Mouse (Mus musculus) neural tube, postnatal 0 days (tissue): ENCODE results near the gene Gas2l1. TPM values are rescaled to one million over a fixed set of nuclear protein-coding genes. Genes with fewer than 3 reads are reported as not detected.

Experiments used
- microRNA-seq: library from miRNA; unstranded; fragments of <30 nt; microRNA quantifications from one replicate; pipeline ENCODE4, GENCODE M21; 2016
- polyA plus RNA-seq: library from polyadenylated mRNA; unstranded; fragments of >200 nt; fragmentation: Nextera tagmentation; extraction: Ambion mirVana; gene quantifications from 2 replicates; pipeline ENCODE4 v1.2.1, GENCODE M21; 2015

Gas2l1 gene
- polyA plus RNA-seq, result 26.2 and 27.1 TPM in 2 replicates

DNA sequence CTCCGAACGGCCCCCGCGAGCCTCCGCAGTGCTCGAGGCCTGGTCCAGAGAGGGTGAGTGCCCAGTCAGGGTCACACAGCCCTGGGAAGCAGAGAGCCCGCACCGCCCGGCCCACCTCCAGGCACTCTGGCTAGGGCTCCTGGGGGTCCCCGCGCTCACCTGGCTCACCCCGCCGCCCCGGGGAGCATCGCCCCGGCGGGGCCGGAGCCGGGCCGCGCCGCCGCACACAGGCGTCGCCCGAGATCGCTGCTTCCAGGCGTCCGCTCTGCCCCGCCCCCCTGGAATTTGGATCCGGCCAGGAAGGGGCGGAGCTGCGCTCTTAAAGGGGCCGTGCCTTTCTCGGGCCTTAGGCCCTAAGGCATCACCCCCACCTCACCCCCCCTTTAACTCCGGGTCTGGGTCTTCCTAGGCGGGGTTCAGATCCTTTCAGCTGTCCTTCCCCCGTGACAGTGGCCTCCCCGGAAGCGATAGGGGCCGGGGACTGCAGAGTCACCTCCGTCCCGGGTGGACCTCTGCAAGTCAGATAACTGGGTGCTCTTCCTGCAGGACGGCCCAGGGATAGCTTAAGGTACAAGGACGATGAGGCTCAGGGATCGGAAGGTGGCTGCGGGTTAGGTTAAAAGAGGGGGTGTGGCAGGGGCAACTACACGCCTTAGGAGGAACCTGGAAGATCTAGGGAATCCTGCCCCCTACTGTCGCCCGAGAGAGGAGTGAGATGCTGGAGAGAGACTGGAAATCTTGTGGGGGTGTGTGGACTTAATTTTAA, at the start of gene Gas2l1:
Gene Gas2l1, minus strand, starts transcription at position 272 of the 766 bp plus-strand sequence.

DNA sequence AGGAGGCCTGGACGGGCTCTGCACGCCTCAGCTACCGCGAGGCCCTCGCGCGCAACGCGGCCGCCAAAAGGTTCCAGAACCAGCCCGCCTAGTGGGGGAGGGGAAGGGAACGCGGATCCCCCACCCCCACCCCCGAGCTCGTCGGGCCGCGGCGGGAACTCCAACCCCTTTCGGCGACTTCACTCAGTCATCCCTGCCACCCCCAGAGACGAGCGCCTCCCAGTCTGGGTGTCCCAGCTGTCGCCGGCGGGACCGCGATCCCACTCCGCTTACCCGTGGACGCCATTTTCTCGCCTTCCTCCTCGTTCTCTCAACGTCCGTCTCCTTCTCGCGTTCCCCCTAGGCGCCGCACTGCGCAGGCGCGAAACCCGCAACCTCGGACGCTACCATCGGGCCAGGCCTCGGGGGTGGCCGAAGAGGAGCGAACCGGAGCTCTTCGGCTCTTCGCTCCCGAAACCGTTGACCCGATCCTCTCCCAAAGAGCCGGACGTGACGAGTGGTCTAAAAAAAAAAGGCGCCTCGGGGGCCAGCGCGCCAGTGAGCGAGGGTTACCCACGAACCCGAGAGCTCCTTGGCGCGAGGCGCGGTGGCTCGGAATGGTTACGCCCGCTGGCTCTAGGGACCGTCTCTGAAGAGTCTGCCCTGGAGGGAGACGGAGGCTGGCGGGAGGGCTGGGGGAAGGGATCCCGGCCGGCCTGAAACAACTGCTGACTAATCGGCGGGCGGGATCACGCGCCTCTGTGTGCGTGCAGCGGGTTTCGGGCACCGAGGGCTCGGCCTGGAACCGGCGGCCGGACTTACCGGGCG, 33.8 kb upstream of the Gas2l1 start, which contains the start of the genes Rhbdd3 and Ewsr1:
Gene Rhbdd3, plus strand, starts transcription at position 191 of the 807 bp plus-strand sequence.
Gene Ewsr1, minus strand, starts transcription at position 531 of the 807 bp plus-strand sequence.

DNA sequence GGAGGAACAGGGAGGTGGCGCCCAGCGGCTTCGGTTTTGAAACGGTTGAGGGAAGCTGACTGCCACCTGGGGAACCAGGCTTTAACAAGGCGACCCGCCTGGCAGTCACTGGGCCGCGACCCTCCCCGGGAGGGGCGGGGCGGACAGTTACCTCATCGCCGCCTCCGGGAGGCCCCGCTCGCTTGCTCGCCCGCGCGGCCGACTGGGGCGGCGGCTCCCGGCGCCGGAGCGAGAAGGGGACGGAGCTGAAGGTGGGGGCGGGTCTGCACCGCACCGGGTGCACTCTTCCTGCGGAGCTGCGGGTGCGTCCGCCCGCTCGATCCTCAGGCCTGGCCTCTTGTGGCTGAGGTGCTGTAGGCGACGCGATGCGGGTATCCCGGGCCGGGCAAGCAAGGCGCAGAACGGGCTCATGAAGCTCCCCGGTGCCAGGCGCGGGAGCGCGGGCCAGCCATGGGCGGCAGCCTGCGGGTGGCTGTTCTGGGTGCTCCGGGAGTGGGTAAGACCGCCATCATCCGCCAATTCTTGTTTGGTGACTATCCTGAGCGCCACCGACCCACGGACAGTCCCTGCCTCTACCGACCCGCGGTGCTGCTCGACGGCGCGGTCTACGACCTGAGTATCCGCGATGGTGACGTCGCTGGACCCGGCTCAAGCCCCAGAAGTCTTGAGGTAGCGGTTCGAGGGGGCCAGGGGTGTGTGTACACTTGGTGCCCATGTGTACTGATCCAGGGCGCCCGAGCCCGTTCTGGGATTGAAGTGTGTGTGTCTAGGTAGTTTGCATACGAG, 7.1 kb downstream of the Gas2l1 start, which contains the start of gene Rasl10a:
Gene Rasl10a, plus strand, starts transcription at position 273 of the 786 bp plus-strand sequence.

Small RNA genes lying within 50 kb of the gene (microRNA-seq; reads per million reads assigned to microRNA genes)
- gene Gm47296, result not detected

Other genes with a start within 250 kb of the Gas2l1 start
- 43.5 and 44.8 TPM in 2 replicates for gene Nf2, start 215.8 kb downstream of the Gas2l1 start, polyA plus RNA-seq
- 110 and 116 TPM in 2 replicates for gene Nipsnap1, start 191.4 kb downstream of the Gas2l1 start, polyA plus RNA-seq
- 31.0 and 32.6 TPM in 2 replicates for gene Thoc5, start 170.0 kb downstream of the Gas2l1 start, polyA plus RNA-seq
- 59.7 and 69.0 TPM in 2 replicates for gene Nefh, start 117.3 kb downstream of the Gas2l1 start, polyA plus RNA-seq
- 82.9 and 93.1 TPM in 2 replicates for gene Ap1b1, start 78.5 kb downstream of the Gas2l1 start, polyA plus RNA-seq
- 5.3 and 6.1 TPM in 2 replicates for gene Rasl10a, start 7.2 kb downstream of the Gas2l1 start, polyA plus RNA-seq
- gene Rhbdd3, start 33.6 kb upstream of the Gas2l1 start, polyA plus RNA-seq, result 39.1 and 45.6 TPM in 2 replicates
- 328 and 384 TPM in 2 replicates for gene Ewsr1, start 33.9 kb upstream of the Gas2l1 start, polyA plus RNA-seq
- 28.6 and 30.1 TPM in 2 replicates for gene Emid1, start 86.9 kb upstream of the Gas2l1 start, polyA plus RNA-seq
- gene Kremen1, start 196.2 kb upstream of the Gas2l1 start, polyA plus RNA-seq, result 3.6 and 4.3 TPM in 2 replicates